Mouse (Mus musculus) heart, postnatal 10 days (tissue): ENCODE measurements at regions not wholly inside any gene's neighbourhood (a gene's known extent, or its start where the extent isn't known, plus 50 kb on each side); places are given as distances from the start of the nearest gene placed in this dataset.

ENCODE experiments used
- DNase-seq, 2 experiments: peaks; one replicate each; pipeline ENCODE4 v3.0.0; 2021
- intact Hi-C: fragments of 180-260 bp; cut with DNase I; formaldehyde crosslinking; loops from one replicate; pipeline ENCODE4 v1.15.1; 2025

GRCm38 (mm10) chr12:106956266-106956665, 532.2 kb upstream of the 3110018I06Rik start:
- intact Hi-C loops, result no loop called here
- no peak for DNase-seq

DNA sequence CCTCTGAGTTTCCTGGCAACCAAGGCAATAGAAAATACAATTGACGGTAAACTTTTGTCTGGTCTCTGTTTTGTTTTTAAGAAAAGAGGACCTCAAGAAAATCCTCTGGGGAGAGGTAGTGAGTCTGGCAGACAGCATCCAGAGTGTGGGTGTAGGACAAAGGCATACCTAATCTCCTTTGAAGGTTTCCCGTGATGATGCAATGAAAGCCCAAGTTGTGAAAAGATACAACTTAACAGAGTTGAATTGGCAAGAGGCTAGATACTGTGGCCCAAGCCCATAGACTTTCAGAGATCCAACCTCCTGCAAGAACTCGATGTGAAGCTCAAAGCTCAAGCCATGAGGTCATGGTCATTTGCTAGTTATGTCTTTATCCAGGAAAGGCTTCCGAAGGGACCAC, 526.4 kb upstream of the 3110018I06Rik start:
- DNase-seq, result no peak
- intact Hi-C loops, result no loop called here

GRCm38 (mm10) chr12:106963762-106964161, 524.7 kb upstream of the 3110018I06Rik start:
- intact Hi-C loops, result loop anchor here (1.0 kb wide), 1 partner anchor 21 kb away; no protein-coding TSS in a partner anchor

GRCm38 (mm10) chr12:106969873-106970272, 518.6 kb upstream of the 3110018I06Rik start:
- intact Hi-C loops, result no loop called here
- DNase-seq, result no peak

More at GRCm38 (mm10) chr12:106963762-106964161, 524.7 kb upstream of the 3110018I06Rik start:
- peak in 1 of 2 experiments; percentile 6 for DNase-seq

- intact Hi-C loops, result no loop called here
- no peak for DNase-seq
These were observed 496.0 kb upstream of the 3110018I06Rik start for GRCm38 (mm10) chr12:106992421-106992820.

DNA sequence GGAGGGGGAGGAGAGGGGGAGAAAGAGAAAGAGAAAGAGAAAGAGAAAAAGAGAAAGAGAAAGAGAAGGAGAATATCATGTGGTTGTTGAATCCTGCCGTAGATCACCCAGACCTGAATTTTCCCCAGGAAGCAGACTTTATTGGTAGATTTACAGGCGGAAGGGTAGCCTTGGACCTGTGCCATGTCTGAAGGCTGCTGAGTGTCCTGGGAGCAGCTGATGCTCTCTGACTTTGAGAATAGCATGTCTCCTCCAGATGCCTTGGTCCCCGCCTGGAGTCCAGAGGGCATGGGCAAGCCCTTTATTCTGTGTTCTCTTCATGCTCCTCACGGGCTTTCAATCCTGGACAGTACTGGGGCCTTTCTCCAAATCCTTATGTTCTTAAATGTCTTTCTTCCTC, 495.4 kb upstream of the 3110018I06Rik start:
- intact Hi-C loops, result no loop called here
- DNase-seq, result no peak

GRCm38 (mm10) chr12:107010995-107011786, 477.2 kb upstream of the 3110018I06Rik start:
- peak; percentile 4 to 7 for DNase-seq
- intact Hi-C loops, result no loop called here

DNA sequence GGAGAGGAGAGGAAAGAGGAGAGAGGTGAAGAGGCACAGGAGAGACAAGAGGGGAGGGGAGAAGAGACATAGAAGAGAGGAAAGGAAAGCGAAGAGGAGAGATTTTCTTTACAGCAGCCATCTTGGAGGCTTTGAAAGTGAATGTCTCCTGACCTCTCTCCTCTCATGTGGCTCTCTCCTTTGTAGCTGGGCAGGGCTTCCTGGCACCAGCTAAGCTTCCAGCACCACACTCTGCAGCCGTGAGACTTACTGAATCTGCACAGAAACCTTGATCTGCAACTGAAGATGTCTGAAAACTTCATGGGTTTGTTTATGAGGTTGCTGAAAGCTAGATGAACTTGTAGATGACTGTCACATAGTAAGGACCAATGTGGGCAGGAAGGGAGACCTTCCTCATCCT, 471.6 kb upstream of the 3110018I06Rik start:
- intact Hi-C loops, result no loop called here
- DNase-seq, result no peak

GRCm38 (mm10) chr12:107021806-107022205, 466.6 kb upstream of the 3110018I06Rik start:
- intact Hi-C loops, result no loop called here

DNA sequence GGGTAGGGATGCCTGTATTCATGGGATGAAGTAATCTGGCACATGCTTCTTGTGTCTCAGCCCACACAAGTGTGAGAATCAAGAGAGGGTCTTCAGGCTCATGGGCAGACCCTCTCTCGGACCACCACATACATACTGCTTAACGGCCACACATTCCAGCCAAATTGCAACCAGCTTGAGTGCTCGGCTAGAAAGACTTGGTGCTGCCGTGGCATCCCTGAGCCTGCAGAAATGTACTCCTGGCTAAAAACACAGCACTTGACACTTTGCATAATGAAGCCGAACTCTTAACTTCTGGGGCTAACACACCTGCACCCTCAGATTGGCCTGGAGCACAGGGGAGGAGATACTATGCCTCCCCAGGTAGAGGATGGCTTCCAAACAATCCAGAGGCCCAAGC, 461.6 kb upstream of the 3110018I06Rik start:
- intact Hi-C loops, result no loop called here

More at GRCm38 (mm10) chr12:107021806-107022205, 466.6 kb upstream of the 3110018I06Rik start:
- no peak for DNase-seq

GRCm38 (mm10) chr12:107027842-107028549, 460.4 kb upstream of the 3110018I06Rik start:
- intact Hi-C loops, result no loop called here
- no peak for DNase-seq

More for the DNA sequence above, 461.6 kb upstream of the 3110018I06Rik start:
- no peak for DNase-seq

GRCm38 (mm10) chr12:107028985-107029384, 459.4 kb upstream of the 3110018I06Rik start:
- DNase-seq, result no peak
- intact Hi-C loops, result no loop called here

DNA sequence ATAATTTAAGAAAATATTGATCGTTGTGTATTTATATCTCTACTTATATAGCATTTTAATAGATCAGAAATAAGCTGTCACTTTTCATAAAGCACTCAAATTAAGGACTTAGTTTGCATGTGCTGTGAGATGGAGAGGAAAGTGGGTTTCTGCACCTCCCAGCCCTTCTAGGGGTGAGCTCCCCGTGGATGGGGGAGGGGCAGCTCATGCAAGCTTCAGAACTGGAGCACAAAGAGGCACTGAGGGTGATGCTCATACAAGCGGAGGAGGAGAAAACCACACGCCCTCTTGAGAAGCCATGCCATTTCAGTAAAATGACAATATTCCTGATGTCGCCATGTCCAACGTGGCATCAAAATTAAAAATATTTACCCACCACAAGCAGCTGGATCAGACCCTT, 452.1 kb upstream of the 3110018I06Rik start:
- no peak for DNase-seq
- intact Hi-C loops, result no loop called here

DNA sequence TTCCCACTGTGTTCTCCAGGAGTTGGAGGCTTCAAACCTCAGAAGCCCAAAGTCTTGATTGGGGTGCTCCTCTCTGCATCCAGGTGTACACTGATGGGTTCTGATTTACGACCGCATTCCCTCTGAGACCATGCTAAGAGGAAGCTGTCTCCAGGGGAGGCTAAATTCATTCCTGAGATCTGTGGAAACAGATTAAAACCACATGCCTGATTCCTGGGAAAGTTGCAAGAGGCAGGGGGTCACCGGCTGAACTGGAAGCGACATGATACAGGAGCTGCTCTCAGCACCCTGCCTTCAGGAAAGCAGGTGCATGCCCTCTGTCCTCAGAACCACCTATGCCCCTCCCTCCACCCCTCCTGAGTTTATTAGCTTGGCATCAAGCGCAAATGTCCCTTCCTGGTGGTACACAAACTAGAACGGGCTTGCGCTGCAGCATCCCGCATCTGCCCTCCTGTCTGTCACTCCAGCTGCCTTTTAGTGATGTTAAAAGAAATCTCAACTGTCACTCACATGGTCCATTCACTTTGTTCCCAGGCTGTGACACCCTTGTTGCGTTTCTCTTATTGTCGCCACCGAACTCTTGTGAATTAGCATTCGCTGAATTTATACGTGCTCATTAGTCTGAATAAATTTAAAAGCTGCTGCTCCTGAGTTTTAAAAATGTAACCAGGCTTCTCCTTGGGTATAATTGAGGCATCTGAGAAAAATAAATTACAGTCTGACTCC, 446.3 kb upstream of the 3110018I06Rik start:
- no peak for DNase-seq
- intact Hi-C loops, result no loop called here

DNA sequence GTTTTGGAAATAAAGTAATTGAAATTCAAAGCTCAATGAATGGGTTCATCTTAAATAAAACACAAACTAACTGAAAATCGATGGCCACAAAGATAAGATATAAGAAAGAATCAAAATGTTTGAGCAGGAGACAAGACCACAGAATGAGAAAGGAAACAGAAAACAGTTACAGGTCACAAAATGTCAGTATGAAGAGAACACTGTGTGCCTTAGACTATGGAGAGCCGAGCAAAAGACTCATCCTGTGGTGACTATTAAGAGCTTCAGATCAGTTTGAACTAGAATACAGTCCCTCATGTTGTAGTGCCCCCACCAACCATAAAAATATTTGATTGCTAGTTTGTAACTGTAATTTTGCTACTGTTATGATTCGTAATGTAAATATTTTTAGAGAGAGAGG, 441.9 kb upstream of the 3110018I06Rik start:
- DNase-seq, result no peak
- intact Hi-C loops, result no loop called here

- intact Hi-C loops, result no loop called here
- DNase-seq, result peak in 1 of 2 experiments; percentile 3
These were observed 441.3 kb upstream of the 3110018I06Rik start for GRCm38 (mm10) chr12:107047059-107047531.

DNA sequence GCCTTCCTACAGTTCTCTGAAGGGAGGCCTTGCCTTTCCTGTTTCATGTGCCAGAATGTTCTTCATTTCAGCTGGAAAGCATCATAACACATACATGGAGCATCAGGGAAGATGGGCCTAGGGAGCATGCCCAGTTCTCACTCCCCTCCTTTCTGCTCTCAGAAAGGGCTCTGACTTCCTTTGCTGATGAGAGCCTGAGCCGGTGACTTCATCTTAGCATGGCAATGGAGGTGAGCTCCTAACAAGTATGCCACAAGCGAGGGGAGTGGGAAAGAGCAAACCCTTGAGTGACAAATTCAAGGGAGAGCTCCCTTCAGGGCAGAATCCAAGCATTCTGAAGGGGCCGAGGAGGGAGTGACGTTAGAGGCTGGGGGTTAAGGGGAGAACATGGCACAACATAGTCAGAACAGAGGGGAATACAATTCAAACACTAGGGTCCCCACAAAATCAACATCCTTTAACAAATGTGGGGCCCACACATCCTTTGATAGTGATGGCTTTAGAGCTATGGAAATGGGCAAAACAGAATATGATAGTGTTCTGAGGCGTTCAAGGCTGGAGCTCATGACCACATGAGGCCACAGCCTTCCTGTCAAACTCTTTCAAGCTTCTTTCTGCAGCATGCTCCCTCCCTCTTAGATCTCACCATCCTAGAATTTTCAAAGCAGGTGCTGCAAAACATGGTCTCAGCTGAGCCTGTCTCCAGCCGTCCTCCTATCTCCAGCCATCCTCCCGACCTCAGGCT, 437.4 kb upstream of the 3110018I06Rik start:
- DNase-seq, result no peak
- intact Hi-C loops, result no loop called here

GRCm38 (mm10) chr12:107052136-107052535, 436.3 kb upstream of the 3110018I06Rik start:
- intact Hi-C loops, result no loop called here
- DNase-seq, result no peak

DNA sequence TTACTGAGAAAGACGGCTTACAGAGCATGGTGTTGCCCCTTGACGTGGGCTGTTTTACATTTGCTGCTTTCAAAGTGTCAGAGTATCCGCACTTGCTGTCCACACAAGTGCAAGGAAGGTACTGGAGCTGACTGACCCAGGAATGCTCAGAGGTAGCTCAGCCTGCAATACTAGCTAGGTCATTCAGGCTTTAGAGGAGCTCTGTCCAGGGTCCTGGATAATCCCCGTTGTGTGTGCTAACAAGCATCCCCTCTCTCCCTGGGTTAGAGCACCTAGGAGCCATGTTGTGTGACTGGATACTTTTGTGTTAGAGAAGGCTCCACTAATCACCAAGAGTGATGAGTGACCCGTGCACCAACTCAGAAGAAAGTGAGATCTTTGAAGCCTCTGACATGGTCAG, 431.9 kb upstream of the 3110018I06Rik start:
- peak in 1 of 2 experiments; percentile 24 for DNase-seq
- intact Hi-C loops, result no loop called here

DNA sequence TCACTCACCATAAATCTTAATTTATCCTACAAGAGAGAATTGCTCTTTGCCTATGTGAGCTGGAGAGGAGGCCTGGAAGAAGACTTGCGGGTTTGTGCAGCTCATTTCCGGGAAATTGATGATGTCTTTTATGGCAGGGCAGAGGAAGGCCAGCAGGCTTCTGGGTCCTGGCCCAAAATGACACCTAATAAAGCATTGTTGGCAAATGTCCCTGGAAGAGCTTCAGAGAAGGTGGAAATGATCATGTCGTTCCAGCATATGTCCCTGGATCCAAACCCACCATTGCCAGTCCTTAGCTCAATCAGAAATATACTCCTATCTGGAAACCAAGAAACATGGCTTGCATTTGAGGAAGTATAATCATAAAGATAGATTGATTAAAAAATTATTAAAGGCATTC, 427.9 kb upstream of the 3110018I06Rik start:
- intact Hi-C loops, result no loop called here
- DNase-seq, result no peak
